Mouse (Mus musculus) testis, postnatal 14 days (tissue): Measurements from ENCODE around the gene Agap3.
A peak's percentile ranks its signal among the peaks of the same experiment; 100 is the strongest.

ENCODE experiments used
- DNase-seq: peaks from one replicate; pipeline ENCODE4 v3.0.0; 2021; ENCODE audit warnings: low spot score

The Agap3 gene

GRCm38 (mm10) chr5:24428596-24428995, 23.4 kb upstream of the Agap3 start:
- no peak for DNase-seq

DNA sequence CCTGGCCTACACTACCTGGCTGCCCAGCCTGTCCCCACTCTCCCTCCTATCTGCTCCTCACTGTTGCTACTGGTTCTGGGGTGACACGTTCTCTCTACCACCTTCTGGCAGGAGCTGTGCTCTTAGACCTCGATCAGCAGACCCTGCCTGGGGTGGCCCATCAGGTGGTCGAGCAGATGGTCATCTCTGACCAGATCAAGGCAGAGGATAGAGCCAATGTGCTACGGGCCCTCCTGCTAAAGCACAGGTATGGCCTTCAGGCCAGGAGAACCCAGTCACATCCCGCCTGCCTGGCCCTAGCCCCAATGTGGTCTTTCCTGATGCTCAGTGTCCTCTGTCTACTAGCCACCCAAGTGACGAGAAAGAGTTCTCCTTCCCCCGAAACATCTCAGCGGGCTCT, 18.0 kb upstream of the Agap3 start:
- no peak for DNase-seq

GRCm38 (mm10) chr5:24441187-24441586, 10.8 kb upstream of the Agap3 start:
- no peak for DNase-seq

DNA sequence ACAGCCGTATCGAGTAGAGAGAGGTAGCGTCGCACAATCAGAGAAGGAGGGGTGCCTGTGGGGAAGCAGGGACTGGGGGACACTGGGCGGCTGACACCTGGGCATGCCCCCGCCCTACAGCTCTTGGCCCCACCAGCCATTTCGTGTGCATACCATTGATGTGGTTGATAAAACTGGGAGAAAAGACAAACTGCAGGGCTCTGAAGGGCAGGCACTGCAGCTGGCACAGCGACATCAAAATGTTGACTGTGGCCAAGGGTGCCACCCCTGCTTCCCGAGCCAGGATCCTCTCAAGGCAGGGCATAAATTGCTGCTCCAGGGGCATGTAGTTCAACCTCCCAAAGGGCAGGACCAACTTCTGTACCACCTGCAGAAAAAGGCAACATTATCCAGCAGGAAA, 9.9 kb upstream of the Agap3 start:
- DNase-seq: no peak

DNA sequence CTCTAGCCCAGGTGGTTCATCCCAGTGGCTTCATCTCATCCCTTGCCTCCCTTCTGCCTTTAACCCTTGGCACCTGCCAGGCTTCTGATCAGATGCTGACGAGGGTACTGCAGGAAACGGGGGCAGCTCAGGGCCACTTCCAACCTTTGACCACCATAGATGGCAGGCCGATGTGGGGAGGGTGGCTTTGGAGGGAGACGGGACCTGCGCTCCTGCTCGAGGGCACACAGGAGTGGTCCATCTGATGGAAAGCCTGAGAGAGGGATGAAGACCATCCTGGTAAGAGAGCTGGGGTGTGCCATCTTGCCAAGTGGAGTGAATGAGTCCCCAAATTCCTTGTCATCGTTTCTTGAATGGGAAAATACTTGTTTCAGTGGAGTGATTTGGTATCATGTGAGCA, 8.8 kb upstream of the Agap3 start:
- DNase-seq: no peak

GRCm38 (mm10) chr5:24443927-24444326, 8.1 kb upstream of the Agap3 start:
- DNase-seq: no peak

GRCm38 (mm10) chr5:24444746-24445427, 7.1 kb upstream of the Agap3 start, which contains the start of gene Fastk:
Gene Fastk, minus strand, starts transcription at chr5:24445287.
- peak; percentile 93 for DNase-seq

GRCm38 (mm10) chr5:24445428-24446080, 6.4 kb upstream of the Agap3 start:
- DNase-seq: no peak

GRCm38 (mm10) chr5:24446630-24447029, 5.3 kb upstream of the Agap3 start:
- DNase-seq: no peak

- peak; percentile 85 for DNase-seq
Observed at GRCm38 (mm10) chr5:24447624-24448298, 4.2 kb upstream of the Agap3 start, which contains the start of gene Tmub1. Gene Tmub1, minus strand, starts transcription at chr5:24447854.

GRCm38 (mm10) chr5:24451264-24452029, 530 bp upstream of the Agap3 start:
- DNase-seq: peak; percentile 85

DNA sequence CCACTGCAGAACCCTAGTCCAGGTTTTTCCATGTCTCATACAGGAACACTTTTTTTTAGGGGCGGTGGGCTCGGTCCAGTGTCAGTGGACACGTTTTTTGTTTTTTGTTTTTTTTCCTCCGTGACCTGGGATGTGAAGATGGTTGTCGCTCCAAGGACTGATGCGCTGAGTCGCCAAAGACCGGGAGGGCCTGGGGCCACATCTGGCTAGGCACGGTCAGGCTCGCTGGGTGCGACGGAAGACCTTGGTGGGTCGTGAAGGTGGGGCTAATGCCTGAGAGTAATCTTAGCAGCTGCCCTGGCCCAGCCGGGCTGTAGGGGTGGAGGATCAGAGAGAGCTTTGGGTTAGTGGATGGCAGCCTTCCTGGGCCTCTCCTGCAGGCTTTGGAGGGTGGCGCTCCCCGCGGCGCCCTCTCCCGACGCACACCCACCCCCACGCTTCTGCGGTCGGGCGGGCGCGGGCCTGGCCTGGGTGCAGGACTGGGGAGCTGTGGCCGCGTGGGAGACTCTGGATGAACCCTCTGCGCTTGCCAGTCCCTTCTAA, 785 bp downstream of the Agap3 start:
- no peak for DNase-seq

GRCm38 (mm10) chr5:24453283-24453984, 1.5 kb downstream of the Agap3 start:
- DNase-seq: no peak

DNA sequence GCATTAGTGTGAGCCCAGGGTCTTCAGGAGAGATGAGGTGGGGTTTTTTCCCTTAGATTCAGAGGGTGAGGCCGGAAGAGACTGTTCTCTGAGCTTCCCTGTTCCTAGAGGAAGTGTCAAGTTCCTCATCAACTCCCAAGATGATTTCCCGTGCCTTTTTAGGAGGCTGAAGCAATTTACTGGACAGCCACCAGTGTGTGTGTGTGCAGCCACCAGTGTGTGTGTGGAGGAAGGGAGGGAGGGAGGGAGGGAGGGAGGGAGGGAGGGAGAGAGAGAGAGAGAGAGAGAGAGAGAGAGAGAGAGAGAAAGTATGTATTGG, 2.0 kb downstream of the Agap3 start:
- DNase-seq: no peak

DNA sequence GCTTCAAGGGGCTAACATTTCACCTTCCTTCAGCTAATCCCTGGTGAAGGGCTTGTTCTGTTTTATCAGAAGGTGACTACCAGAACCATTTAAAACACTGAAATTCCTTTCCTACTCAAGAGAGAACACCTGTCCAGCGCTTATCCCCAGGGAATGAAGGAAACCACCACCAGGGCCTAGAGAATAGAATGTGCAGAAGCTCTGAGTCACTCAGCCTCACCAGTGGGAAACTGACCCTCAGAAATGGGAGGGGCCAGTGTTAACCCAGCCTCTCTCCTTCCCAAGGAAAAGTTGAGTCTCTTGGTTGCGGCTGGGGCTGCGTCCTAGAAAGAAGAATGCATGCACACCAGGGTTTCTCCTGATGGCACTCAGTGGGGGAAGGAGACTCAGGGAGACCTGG, 3.1 kb downstream of the Agap3 start:
- DNase-seq: no peak

DNA sequence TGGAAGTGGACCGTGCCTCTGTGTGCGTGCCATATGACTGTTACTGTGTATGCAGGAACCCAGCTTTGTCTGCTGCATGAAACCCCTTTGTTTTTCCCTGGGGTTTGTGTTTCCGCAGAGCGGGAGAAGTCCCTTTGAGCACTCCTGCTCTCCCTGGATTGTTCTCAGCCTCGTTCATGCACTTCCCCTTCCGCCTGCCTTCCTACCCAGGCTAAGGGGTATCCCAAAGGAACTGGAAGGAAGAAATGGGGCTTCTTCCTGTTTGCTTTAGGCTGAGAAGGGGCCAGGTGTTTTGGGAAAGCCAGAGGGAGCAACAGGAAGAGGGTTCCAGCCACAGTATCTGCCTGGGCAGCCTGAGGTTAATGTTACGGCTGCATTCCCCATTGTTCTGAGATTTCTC, 3.6 kb downstream of the Agap3 start:
- no peak for DNase-seq

- no peak for DNase-seq
Observed at GRCm38 (mm10) chr5:24466762-24467161, 14.8 kb downstream of the Agap3 start.

DNA sequence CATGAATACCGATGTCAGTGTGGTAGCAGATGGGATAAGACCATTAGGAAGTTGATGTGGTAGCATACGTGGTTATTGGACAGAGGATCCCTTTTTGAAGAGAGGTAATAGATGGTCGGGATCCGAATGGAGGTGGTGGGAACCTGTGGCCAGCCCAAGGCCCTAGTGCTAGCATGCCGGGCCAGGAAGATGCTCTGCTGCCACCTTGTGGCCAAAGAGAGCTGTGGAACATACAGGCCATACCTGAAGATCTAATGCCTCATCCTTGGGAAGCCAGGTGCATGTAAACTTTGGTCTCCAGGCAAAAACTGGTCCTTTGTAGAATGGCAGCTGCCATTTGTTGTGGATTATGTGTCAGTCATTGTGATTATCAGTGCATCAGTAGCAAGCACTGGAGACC, 18.6 kb downstream of the Agap3 start:
- peak; percentile 49 for DNase-seq

GRCm38 (mm10) chr5:24472884-24473619, 21.1 kb downstream of the Agap3 start:
- no peak for DNase-seq

DNA sequence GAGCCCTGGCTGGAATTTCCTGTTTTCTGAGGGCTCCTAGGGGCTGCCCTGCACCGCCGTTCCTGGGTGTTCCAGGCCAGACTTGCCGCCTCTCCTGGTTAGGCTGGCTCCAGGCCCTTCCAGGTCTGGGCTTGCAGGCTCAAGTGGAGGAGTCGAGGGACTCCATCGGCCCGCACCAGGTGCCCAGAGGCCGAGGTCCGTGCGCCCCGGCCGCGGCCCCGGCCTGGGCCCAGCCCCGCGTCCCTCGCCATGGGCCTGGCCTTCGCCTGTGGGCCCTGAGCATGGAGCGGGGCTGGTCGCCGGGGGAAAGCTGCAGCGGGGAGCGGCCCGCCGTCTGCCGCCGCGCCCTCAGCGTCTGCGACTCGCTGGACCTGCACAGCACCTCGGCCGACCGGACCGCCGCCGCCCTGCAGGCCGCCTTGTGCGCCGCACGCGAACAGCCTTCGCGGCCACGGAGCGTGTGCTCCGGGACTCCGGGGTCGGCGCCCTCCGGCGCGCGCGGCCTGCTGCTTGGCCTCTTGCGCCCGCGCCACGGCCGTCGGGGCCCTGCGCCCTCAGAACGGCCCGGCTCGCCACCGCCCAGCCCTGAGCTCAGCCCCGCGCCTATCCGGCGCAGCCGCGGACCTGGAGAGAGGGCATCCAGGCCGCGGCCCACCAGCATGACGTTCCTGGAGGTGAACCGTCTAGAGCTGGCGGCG, 22.2 kb downstream of the Agap3 start:
- no peak for DNase-seq
